28 mouse cellular contexts compared by ENCODE assay signal in the genomic region with DNA sequence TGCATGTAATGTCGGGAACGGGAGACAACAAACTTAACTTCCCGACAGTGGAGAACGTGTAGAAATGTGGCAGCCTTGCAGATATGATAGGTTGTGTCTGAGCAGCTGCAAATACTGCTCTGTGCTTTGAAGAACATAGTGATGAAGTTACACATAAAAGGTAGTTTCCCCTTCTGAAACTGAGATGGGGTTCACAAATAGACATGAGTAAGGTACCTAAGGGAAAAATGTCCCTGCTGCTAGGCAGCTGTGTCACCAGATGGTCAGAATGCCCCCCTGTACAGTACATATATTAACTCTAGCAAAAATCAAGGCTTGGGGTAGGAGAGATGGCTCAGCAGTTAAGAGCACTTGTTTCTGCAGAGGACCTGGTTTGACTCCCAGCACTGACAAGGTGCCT. TPM values are rescaled to one million over a fixed set of nuclear protein-coding genes. Genes with fewer than 3 reads are reported as not detected.
"Had no signal": no experiment of that assay in that cellular context is flagged by ENCODE, and none has a peak within 500 bp of the region (broad histone marks: within the 10 kb centered on the region; RNA-seq: fewer than 3 reads in every experiment).

No protein-coding gene starts in this region.

- H3K9me3 ChIP-seq: hindbrain, embryonic 10.5 days; hindbrain, embryonic 12.5 days; intestine, embryonic 15.5 days; limb, embryonic 13.5 days; limb, embryonic 15.5 days had no signal

- H3K9ac ChIP-seq: hindbrain, embryonic 12.5 days; hindbrain, embryonic 14.5 days; intestine, embryonic 15.5 days; limb, embryonic 13.5 days; limb, embryonic 15.5 days had no signal

- H3K36me3 ChIP-seq: hindbrain, embryonic 10.5 days; hindbrain, embryonic 12.5 days; intestine, embryonic 15.5 days; limb, embryonic 13.5 days; limb, embryonic 15.5 days had no signal

- H3K27ac ChIP-seq: gastrocnemius, adult 2 months; heart, adult 2 months; hindbrain, embryonic 10.5 days; hindbrain, embryonic 12.5 days; hindbrain, embryonic 14.5 days; intestine, embryonic 15.5 days; layer of hippocampus, adult 2 months; limb, embryonic 13.5 days; limb, embryonic 15.5 days had no signal

- H3K4me1 ChIP-seq: intestine, embryonic 15.5 days; limb, embryonic 15.5 days had no signal

- H3K4me2 ChIP-seq: heart, embryonic 11.5 days; hindbrain, embryonic 12.5 days; hindbrain, embryonic 14.5 days; intestine, embryonic 15.5 days; limb, embryonic 13.5 days; limb, embryonic 15.5 days had no signal

- DNase-seq: gastrocnemius, adult 2 months; gastrocnemius, postnatal 10 days; gastrocnemius, postnatal 25 days; heart, adult 2 months; heart, postnatal 10 days; heart, postnatal 4 days; kidney, adult 18-20 months; kidney, adult 8-10 months; kidney, postnatal 10 days; kidney, postnatal 25 days; kidney, postnatal 4 days; left cerebral cortex, postnatal 4 days had no signal

- H3K4me3 ChIP-seq: gastrocnemius, adult 2 months; heart, adult 2 months; hindbrain, embryonic 10.5 days; hindbrain, embryonic 12.5 days; intestine, embryonic 15.5 days; layer of hippocampus, adult 2 months; limb, embryonic 13.5 days; limb, embryonic 15.5 days had no signal

- H3K27me3 ChIP-seq: hindbrain, embryonic 12.5 days; intestine, embryonic 15.5 days; limb, embryonic 13.5 days; limb, embryonic 15.5 days had no signal

RNA-seq across cellular contexts. Expression of gene Gpr18, which starts 41.9 kb away (rescaled TPM):
- total RNA-seq: gastrocnemius, adult 2 months; gastrocnemius, postnatal 10 days; gastrocnemius, postnatal 25 days; gastrocnemius, postnatal 4 days; heart, postnatal 4 days; layer of hippocampus, adult 2 months; layer of hippocampus, postnatal 10 days; layer of hippocampus, postnatal 25 days; left cerebral cortex, adult 8-10 months; left cerebral cortex, postnatal 10 days; left cerebral cortex, postnatal 25 days; left cerebral cortex, postnatal 4 days had no signal
- polyA plus RNA-seq: heart, embryonic 14.5 days; hindbrain, embryonic 12.5 days; hindbrain, embryonic 14.5 days; kidney, embryonic 16.5 days had no signal
